Mouse (Mus musculus) limb, embryonic 15.5 days (tissue): ENCODE measurements around the gene Creb3. TPM values are rescaled to one million over a fixed set of nuclear protein-coding genes. Genes with fewer than 3 reads are reported as not detected.

Source experiments
- ATAC-seq: fragments of 200-750 bp; cut with Nextera tagmentation; 2 replicates; pipeline ENCODE4 v1.8.0; 2017; ENCODE audit warnings: low read depth, moderate TSS enrichment; ENCODE audit not compliant: insufficient number of reproducible peaks, low FRiP score, low TSS enrichment
- H3K27ac ChIP-seq: fragments of 300-500 bp; sonication (generic); 2 replicates; pipeline ENCODE4 v1.5.1; 2015; ENCODE audit warnings: moderate library complexity, mild to moderate bottlenecking, inconsistent platforms
- H3K27me3 ChIP-seq: fragments of 300-500 bp; sonication (generic); 2 replicates; pipeline ENCODE4 v1.6.1; 2015; ENCODE audit warnings: inconsistent platforms
- H3K36me3 ChIP-seq: fragments of 300-500 bp; sonication (generic); 2 replicates; pipeline ENCODE4 v1.6.1; 2015; ENCODE audit warnings: inconsistent platforms
- H3K4me1 ChIP-seq: fragments of 300-500 bp; sonication (generic); 2 replicates; pipeline ENCODE4 v1.6.1; 2015; ENCODE audit warnings: inconsistent platforms
- H3K4me2 ChIP-seq: fragments of 300-500 bp; sonication (generic); 2 replicates; pipeline ENCODE4 v1.6.1; 2015; ENCODE audit warnings: mild to moderate bottlenecking, inconsistent platforms
- H3K4me3 ChIP-seq: fragments of 300-500 bp; sonication (generic); 2 replicates; pipeline ENCODE4 v1.5.1; 2015; ENCODE audit warnings: mild to moderate bottlenecking, inconsistent platforms
- H3K9ac ChIP-seq: fragments of 300-500 bp; sonication (generic); 2 replicates; pipeline ENCODE4 v1.6.1; 2015; ENCODE audit warnings: inconsistent platforms
- H3K9me3 ChIP-seq: fragments of 300-500 bp; sonication (generic); 2 replicates; pipeline ENCODE4 v1.6.1; 2016; ENCODE audit warnings: inconsistent platforms
- WGBS: fragments of 180-500 bp; shearing (Covaris S2); methylation state at CpG from one replicate; pipeline ENCODE4 v1.1.7; 2015; 5-methylcytosine and 5-hydroxymethylcytosine counted together
- polyA plus RNA-seq: library from polyadenylated mRNA; unstranded; fragments of >200 nt; fragmentation: Nextera tagmentation; extraction: Ambion mirVana; gene quantifications from 2 replicates; pipeline ENCODE4 v1.2.1, GENCODE M21; 2015

Creb3 gene
- polyA plus RNA-seq, 1 experiment from 2014 or later: 87.9 TPM

- Histone ChIP-seq H3K9ac (no peak overlapping the region), H3K9me3 (no peaks in the 10 kb centered on the region), H3K4me2 (no peak overlapping the region), H3K27ac (no peak overlapping the region), H3K36me3 (peaks cover 41% of the 10 kb centered on the region), H3K27me3 (no peaks in the 10 kb centered on the region), H3K4me1 (peaks cover 38% of the 10 kb centered on the region), H3K4me3 (no peak overlapping the region)
- WGBS: 75% methylated on average over 2 of the region's 2 CpGs
- no peak for ATAC-seq
These were observed 13.2 kb downstream of the Creb3 start for GRCm38 (mm10) chr4:43575356-43575755.

GRCm38 (mm10) chr4:43577237-43577881 lies 15.2 kb downstream of the Creb3 start:
- peak overlapping the region; percentile 56 for H3K9ac ChIP-seq
- H3K27me3 ChIP-seq: no peaks in the 10 kb centered on the region
- peaks cover 42% of the 10 kb centered on the region for H3K36me3 ChIP-seq
- no peaks in the 10 kb centered on the region for H3K9me3 ChIP-seq
- 36% methylated on average over 8 of the region's 8 CpGs for WGBS
- H3K4me3 ChIP-seq: peak overlapping the region; percentile 90
- H3K27ac ChIP-seq: no peak overlapping the region
- peak overlapping the region; percentile 86 for H3K4me2 ChIP-seq
- H3K4me1 ChIP-seq: peaks cover 38% of the 10 kb centered on the region
- ATAC-seq: no peak

GRCm38 (mm10) chr4:43578376-43579204 lies 16.5 kb downstream of the Creb3 start, which contains the start of the genes Rgp1 and Gba2:
Rgp1 (plus strand) TSS chr4:43578715.
Gba2 (minus strand) TSS chr4:43578873.
- H3K9ac ChIP-seq: peak within 1 kb of the TSS; percentile 56
- peak within 1 kb of the TSS; percentile 90 for H3K27ac ChIP-seq
- under 1% methylated on average over 76 of the region's 76 CpGs for WGBS
- H3K9me3 ChIP-seq: no peaks in the 10 kb centered on the region
- H3K36me3 ChIP-seq: peaks cover 41% of the 10 kb centered on the region
- H3K27me3 ChIP-seq: no peaks in the 10 kb centered on the region
- peak within 1 kb of the TSS; percentile 90 for H3K4me3 ChIP-seq
- peak; percentile 86 for ATAC-seq
- peak within 1 kb of the TSS; percentile 86 for H3K4me2 ChIP-seq
- H3K4me1 ChIP-seq: peaks cover 38% of the 10 kb centered on the region

- Histone ChIP-seq H3K9me3 (no peaks in the 10 kb centered on the region), H3K27ac (peak overlapping the region; percentile 90; the same call in 1 of the 2 replicates), H3K9ac (peak overlapping the region; percentile 56), H3K36me3 (peaks cover 41% of the 10 kb centered on the region), H3K4me3 (peak overlapping the region; percentile 90), H3K27me3 (no peaks in the 10 kb centered on the region), H3K4me2 (peak overlapping the region; percentile 86), H3K4me1 (peaks cover 38% of the 10 kb centered on the region)
- no peak for ATAC-seq
- WGBS: 1% methylated on average over 10 of the region's 10 CpGs
These were observed 17.1 kb downstream of the Creb3 start for GRCm38 (mm10) chr4:43579256-43579655.

GRCm38 (mm10) chr4:43579731-43580130 lies 17.6 kb downstream of the Creb3 start:
- no peak for ATAC-seq
- no peak overlapping the region for H3K27ac ChIP-seq

GRCm38 (mm10) chr4:43580721-43581120 lies 18.6 kb downstream of the Creb3 start:
- no peak overlapping the region for H3K4me3 ChIP-seq
- no peak for ATAC-seq
- H3K4me2 ChIP-seq: no peak overlapping the region
- WGBS: 90% methylated on average over 5 of the region's 5 CpGs
- H3K9me3 ChIP-seq: no peaks in the 10 kb centered on the region
- H3K36me3 ChIP-seq: peaks cover 41% of the 10 kb centered on the region
- H3K4me1 ChIP-seq: peaks cover 40% of the 10 kb centered on the region
- H3K27ac ChIP-seq: no peak overlapping the region
- no peaks in the 10 kb centered on the region for H3K27me3 ChIP-seq
- H3K9ac ChIP-seq: no peak overlapping the region

More at GRCm38 (mm10) chr4:43579731-43580130, 17.6 kb downstream of the Creb3 start:
- WGBS: 79% methylated on average over 6 of the region's 6 CpGs
- Histone ChIP-seq H3K4me1 (peaks cover 42% of the 10 kb centered on the region), H3K36me3 (peaks cover 41% of the 10 kb centered on the region), H3K4me2 (peak overlapping the region; percentile 86), H3K9ac (no peak overlapping the region), H3K27me3 (no peaks in the 10 kb centered on the region), H3K9me3 (no peaks in the 10 kb centered on the region), H3K4me3 (peak overlapping the region; percentile 90)

DNA sequence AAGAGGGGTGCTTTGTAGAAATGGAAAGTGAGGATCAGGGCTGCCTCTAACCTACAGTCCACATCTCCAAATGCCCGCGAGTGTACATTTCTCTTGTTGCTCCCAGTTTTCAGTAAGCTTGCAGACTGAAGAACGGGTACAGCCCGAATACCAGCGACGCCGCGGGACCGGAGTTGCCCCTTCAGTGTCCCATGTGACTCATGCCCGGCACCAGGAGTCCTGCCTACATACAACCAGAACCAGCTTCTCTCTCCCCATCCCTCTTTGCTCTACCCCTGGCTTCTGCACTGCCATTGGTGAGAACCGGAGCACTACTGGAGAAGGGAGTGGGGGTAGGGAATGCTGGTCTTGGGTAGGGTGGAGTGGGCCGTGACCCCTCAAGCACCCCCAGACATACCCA lies 19.2 kb downstream of the Creb3 start:
- Histone ChIP-seq H3K9ac (no peak overlapping the region), H3K27ac (no peak overlapping the region), H3K4me3 (no peak overlapping the region), H3K4me2 (no peak overlapping the region), H3K27me3 (no peaks in the 10 kb centered on the region), H3K36me3 (peaks cover 41% of the 10 kb centered on the region), H3K4me1 (peaks cover 37% of the 10 kb centered on the region), H3K9me3 (no peaks in the 10 kb centered on the region)
- no peak for ATAC-seq
- WGBS: 92% methylated on average over 12 of the region's 12 CpGs

- 86% methylated on average over 5 of the region's 5 CpGs for WGBS
- H3K9ac ChIP-seq: no peak overlapping the region
These were observed 20.1 kb downstream of the Creb3 start for GRCm38 (mm10) chr4:43582241-43582640.

GRCm38 (mm10) chr4:43583421-43583820 lies 21.3 kb downstream of the Creb3 start:
- Histone ChIP-seq H3K36me3 (peaks cover 41% of the 10 kb centered on the region), H3K27me3 (no peaks in the 10 kb centered on the region), H3K27ac (no peak overlapping the region), H3K9ac (no peak overlapping the region), H3K4me3 (no peak overlapping the region), H3K4me1 (peaks cover 19% of the 10 kb centered on the region), H3K9me3 (no peaks in the 10 kb centered on the region), H3K4me2 (no peak overlapping the region)
- ATAC-seq: no peak
- WGBS: 75% methylated on average over 7 of the region's 7 CpGs

More at GRCm38 (mm10) chr4:43582241-43582640, 20.1 kb downstream of the Creb3 start:
- no peak for ATAC-seq
- no peak overlapping the region for H3K27ac ChIP-seq
- H3K9me3 ChIP-seq: no peaks in the 10 kb centered on the region
- no peak overlapping the region for H3K4me2 ChIP-seq
- H3K4me3 ChIP-seq: no peak overlapping the region
- H3K36me3 ChIP-seq: peaks cover 41% of the 10 kb centered on the region
- peaks cover 29% of the 10 kb centered on the region for H3K4me1 ChIP-seq
- no peaks in the 10 kb centered on the region for H3K27me3 ChIP-seq

DNA sequence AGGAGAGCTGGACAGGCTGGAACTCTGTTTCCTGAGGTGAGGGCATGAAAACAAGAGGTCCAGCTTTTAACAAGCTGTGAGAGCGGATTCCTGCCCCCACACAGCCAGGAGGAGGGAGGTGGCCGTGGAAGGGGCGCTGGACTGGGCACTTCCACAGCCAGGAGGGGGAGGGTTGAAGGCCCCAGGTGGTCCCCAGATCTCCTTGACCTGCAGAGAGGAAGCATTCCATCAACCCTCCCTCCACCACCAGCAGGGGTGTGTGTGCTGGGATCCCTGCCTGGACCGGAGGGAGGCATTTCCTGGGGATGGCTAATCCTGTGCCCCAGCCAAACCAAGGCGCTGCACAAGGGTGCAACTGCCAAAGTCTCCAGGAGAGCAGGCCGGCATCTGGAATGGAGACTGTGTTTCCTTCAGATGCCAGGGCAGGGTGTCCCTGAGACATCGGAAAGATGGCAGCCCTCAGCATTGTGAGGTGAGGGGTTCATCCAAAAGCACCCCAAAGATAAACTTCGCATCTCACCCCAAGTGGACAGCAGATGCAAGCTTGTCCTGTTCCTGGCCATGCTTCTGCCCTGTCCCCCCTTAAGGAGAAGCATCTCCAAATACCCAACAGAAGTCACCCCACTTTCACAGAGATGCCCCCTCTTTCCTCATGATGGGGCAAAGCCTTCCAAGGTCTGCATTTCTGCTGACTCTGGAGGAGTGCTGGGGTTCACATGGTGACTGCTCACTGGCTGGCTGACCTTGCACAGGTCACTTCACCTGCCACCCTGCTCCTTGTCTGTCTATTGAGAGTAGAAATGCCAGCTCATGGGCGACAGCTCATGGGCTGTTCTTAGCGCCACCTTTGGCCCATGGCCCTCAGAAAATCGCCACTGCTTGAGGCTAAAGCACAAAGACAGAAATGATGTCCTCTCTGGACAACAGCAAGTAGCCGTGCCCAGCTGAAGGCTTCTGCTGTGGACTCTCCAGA lies 22.6 kb downstream of the Creb3 start, which contains the start of gene Msmp:
Msmp (minus strand) TSS at position 51 of the 973 bp plus-strand sequence.
- Histone ChIP-seq H3K4me3 (no peak within 1 kb of the TSS), H3K9me3 (no peaks in the 10 kb centered on the region), H3K4me1 (peaks cover 13% of the 10 kb centered on the region), H3K4me2 (no peak within 1 kb of the TSS), H3K27me3 (no peaks in the 10 kb centered on the region), H3K27ac (no peak within 1 kb of the TSS), H3K9ac (no peak within 1 kb of the TSS), H3K36me3 (peaks cover 41% of the 10 kb centered on the region)
- WGBS: 61% methylated on average over 12 of the region's 12 CpGs
- ATAC-seq: no peak

GRCm38 (mm10) chr4:43585682-43586081 lies 23.6 kb downstream of the Creb3 start:
- peaks cover 35% of the 10 kb centered on the region for H3K36me3 ChIP-seq
- H3K4me1 ChIP-seq: peaks cover 8% of the 10 kb centered on the region
- no peak for ATAC-seq
- no peak overlapping the region for H3K4me3 ChIP-seq
- H3K4me2 ChIP-seq: no peak overlapping the region
- H3K9me3 ChIP-seq: no peaks in the 10 kb centered on the region
- H3K27ac ChIP-seq: no peak overlapping the region
- no peaks in the 10 kb centered on the region for H3K27me3 ChIP-seq
- 69% methylated on average over 10 of the region's 10 CpGs for WGBS
- H3K9ac ChIP-seq: no peak overlapping the region
